Mouse (Mus musculus) embryonic facial prominence, embryonic 10.5 days (tissue): Measurements from ENCODE around the gene Clcnka. TPM values are rescaled to one million over a fixed set of nuclear protein-coding genes. Genes with fewer than 3 reads are reported as not detected.

ENCODE experiments used
- DNase-seq: peaks from one replicate; pipeline ENCODE4 v3.0.0-alpha.2; 2017; ENCODE audit warnings: low spot score
- H3K27ac ChIP-seq: fragments of 300-500 bp; sonication (generic); replicated peaks from 2 replicates; pipeline ENCODE4 v1.5.1; 2016; ENCODE audit warnings: mild to moderate bottlenecking
- H3K27me3 ChIP-seq: fragments of 300-500 bp; sonication (generic); replicated peaks from 2 replicates; pipeline ENCODE4 v1.6.1; 2016; ENCODE audit warnings: low read depth, mild to moderate bottlenecking; ENCODE audit not compliant: poor library complexity, severe bottlenecking
- H3K36me3 ChIP-seq: fragments of 300-500 bp; sonication (generic); replicated peaks from 2 replicates; pipeline ENCODE4 v1.6.1; 2016; ENCODE audit warnings: mild to moderate bottlenecking, moderate library complexity
- H3K4me1 ChIP-seq: fragments of 300-500 bp; sonication (generic); 2 replicates; pipeline ENCODE4 v1.6.1; 2016
- H3K4me3 ChIP-seq: fragments of 300-500 bp; sonication (generic); 2 replicates; pipeline ENCODE4 v1.5.1; 2016; ENCODE audit warnings: mild to moderate bottlenecking, moderate library complexity
- H3K9me3 ChIP-seq: fragments of 300-500 bp; sonication (generic); 2 replicates; pipeline ENCODE4 v1.6.1; 2016; ENCODE audit warnings: mild to moderate bottlenecking
- WGBS: fragments of 180-500 bp; shearing (Covaris S2); methylation state at CpG from one replicate; pipeline ENCODE4 v1.1.7; 2016; 5-methylcytosine and 5-hydroxymethylcytosine counted together
- polyA plus RNA-seq: library from polyadenylated mRNA; unstranded; fragments of >200 nt; fragmentation: Nextera tagmentation; extraction: Ambion mirVana; gene quantifications from 2 replicates; pipeline ENCODE4 v1.2.1, GENCODE M21; 2016

Clcnka gene
- polyA plus RNA-seq, 1 experiment from 2014 or later = 0.37 TPM

DNA sequence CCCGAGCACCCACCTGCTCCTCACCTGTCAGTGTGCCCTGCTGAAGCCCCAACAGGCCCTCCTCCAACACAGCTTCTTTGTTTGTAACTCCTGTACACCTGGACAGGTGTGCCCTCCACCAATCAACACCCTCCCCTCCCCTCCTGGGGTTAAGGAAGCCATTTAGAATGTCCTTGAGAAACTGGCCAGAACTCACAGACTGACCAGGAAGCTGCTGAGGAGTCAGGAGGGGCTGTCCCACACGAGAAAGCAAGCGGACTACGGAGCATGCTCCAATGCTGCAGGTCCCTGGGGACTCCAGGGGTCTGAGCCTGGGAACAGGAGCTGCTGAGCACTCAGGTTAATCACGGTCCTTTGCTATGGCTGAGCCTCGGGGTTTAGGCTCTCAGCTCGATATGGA is 17.4 kb upstream of the Clcnka start, which contains the start of gene Clcnkb:
TSS of gene Clcnkb (minus strand) at position 91 of the 400 bp plus-strand sequence.
- no peak for DNase-seq
- Histone ChIP-seq H3K36me3 (no peaks in the 10 kb centered on the region), H3K9me3 (no peaks in the 10 kb centered on the region), H3K27me3 (peaks cover 26% of the 10 kb centered on the region), H3K27ac (no peak within 1 kb of the TSS), H3K4me3 (no peak within 1 kb of the TSS), H3K4me1 (peaks cover 18% of the 10 kb centered on the region)
- WGBS = 67% methylated on average over 7 of the region's 7 CpGs

DNA sequence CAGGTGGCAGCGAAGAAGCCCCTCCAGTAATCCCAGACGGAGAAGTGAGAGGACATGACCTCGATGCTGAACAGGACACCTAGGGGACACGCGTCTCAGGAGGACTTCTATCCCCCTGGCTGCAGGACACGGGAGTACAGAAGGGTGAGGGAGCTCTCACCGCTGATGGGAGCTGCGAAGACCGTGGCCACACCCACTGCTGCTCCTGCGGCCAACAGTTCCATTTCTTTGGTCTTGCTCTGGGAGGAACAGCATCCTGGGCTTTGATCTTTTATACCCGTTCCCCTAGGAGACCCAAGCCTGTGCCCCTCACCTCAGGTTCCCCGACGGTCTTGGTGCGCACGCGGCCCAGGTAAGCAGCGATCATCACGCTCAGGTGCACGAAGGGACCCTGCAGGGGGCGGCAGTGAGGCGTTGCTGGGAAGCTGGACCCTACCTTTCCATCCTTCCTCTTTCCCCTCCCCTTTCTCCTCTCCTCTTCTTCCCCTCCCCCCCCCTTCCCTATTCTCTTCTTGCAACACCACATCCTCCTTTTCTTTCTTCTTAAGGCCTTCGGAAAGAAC is 13.0 kb upstream of the Clcnka start:
- H3K27me3 ChIP-seq = peaks cover 33% of the 10 kb centered on the region
- H3K9me3 ChIP-seq = no peaks in the 10 kb centered on the region
- no peak overlapping the region for H3K4me3 ChIP-seq
- no peak for DNase-seq
- WGBS = 21% methylated on average over 22 of the region's 22 CpGs
- H3K4me1 ChIP-seq = peaks cover 9% of the 10 kb centered on the region; the same call in 1 of the 2 replicates
- H3K27ac ChIP-seq = no peak overlapping the region
- no peaks in the 10 kb centered on the region for H3K36me3 ChIP-seq

DNA sequence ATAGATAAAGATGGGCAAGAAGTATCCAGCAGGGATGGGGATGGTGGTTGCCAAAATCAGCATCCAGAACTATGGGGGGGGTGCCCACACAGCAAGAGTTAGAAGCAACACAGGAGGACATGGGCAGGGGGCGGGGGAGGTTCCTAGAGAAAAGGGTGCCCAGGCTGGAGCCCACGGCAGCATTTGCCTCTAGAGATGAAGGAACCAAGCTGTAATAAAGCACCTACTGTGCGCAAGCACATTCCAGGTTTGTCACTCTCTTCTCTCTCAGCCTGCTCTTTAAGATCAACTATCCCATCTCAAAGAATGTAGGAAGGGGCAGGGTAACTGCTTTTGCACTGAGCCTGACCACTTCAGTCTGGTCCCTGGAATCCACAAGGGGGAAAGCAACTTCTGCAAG is 10.1 kb upstream of the Clcnka start:
- no peaks in the 10 kb centered on the region for H3K9me3 ChIP-seq
- H3K4me3 ChIP-seq = no peak overlapping the region
- H3K27me3 ChIP-seq = peaks cover 48% of the 10 kb centered on the region
- WGBS = 95% methylated on average over 3 of the region's 3 CpGs
- H3K36me3 ChIP-seq = no peaks in the 10 kb centered on the region
- peaks cover 16% of the 10 kb centered on the region for H3K4me1 ChIP-seq
- H3K27ac ChIP-seq = no peak overlapping the region
- no peak for DNase-seq

DNA sequence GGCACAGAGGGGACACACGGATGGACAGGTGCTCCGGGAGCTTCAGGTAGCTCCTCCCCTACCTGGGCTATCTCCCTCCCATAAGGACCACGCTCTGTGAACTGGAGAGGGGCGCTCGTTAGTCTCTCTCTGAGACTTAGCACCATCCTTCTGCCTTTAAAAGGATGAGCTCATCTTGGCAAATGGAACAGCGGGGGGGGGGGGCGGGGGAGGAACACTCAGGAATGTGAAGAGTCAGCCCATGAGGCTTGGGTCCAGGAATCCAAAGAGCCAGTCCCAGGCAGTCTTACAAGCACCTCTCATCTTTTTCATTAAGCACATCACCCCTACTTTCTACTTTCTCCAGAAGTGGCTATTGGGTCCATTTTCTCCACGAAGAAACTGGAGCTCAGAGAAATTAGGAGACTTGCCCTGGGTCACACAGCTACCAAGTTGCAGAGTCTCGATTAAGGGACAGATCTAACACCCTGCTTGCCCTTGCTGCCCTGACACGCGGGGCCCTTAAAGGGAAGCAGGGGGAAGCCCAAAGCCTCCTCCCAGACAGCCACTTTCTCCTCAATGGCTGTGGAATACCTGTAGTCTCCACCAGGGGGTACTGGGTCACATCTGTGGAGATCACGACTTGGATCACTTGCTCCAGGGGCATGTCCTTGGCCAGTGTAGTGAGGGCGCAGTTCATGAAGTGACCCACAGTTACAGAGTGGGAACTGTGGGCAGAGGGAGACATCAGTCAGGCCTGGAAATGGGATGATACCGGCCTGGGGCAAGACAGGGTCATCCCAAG is 8.2 kb upstream of the Clcnka start:
- DNase-seq = peak; percentile 48
- 49% methylated on average over 14 of the region's 14 CpGs for WGBS

DNA sequence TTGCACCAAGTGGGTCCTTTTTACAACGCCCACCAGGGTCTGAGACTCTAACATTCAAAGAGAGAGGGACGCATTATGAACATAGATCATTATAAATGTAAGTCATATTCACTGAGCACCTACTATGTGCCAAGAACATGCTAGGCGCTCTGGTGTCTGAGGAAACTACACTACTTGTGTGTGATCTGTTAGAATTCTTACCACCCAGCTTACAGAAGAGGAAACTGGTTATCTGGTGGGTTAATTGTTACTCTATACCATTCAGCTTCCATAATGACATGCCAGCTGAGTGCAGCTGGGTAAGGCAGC is 6.7 kb upstream of the Clcnka start:
- Histone ChIP-seq H3K9me3 (no peaks in the 10 kb centered on the region), H3K27ac (no peak overlapping the region), H3K27me3 (peaks cover 31% of the 10 kb centered on the region), H3K36me3 (no peaks in the 10 kb centered on the region), H3K4me1 (peaks cover 12% of the 10 kb centered on the region), H3K4me3 (no peak overlapping the region)
- WGBS = 80% methylated on average over 3 of the region's 3 CpGs
- no peak for DNase-seq

More for the DNA sequence above, 8.2 kb upstream of the Clcnka start:
- no peaks in the 10 kb centered on the region for H3K36me3 ChIP-seq
- peaks cover 44% of the 10 kb centered on the region for H3K27me3 ChIP-seq
- peaks cover 16% of the 10 kb centered on the region for H3K4me1 ChIP-seq
- no peak overlapping the region for H3K27ac ChIP-seq
- no peaks in the 10 kb centered on the region for H3K9me3 ChIP-seq
- no peak overlapping the region for H3K4me3 ChIP-seq

DNA sequence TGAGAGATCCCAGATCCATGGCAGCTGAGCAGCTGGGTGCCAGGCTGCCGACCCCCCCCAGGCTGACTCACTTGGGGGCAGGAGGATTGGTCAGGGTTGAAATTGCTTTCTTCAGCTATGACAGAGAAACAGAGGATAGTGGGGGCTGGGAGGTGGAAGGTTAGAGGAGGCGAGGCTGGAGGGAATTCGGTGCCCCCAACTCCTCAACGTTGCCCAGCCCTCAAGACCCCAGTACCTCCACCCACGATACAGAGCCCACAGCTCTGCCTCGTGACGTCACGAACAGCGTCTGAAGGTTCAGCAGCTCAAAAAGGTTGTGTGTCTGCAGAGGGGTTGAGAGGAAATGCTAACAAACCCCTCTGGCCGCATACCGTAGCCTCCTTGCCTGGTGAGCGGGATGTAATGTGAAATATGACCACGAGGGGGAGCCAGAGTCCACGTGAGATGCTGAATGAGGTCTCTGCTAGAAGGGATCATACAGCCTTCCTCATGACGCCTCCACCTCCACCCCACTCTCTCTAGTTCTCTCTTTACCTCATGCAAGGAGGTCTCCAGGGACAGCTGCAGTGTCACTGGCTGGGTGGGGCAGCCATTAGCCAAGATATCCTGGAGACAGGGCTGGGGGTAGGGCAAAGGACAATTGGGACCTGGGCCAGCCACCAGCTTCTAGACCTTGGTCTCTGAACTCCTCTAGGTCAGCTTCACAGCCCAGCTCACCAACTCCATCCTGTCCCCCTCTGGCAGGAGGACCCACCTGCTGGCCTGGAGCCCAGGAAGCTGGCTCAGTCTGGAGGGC is 6.2 kb upstream of the Clcnka start:
- Histone ChIP-seq H3K27ac (no peak overlapping the region), H3K4me3 (peak overlapping the region; percentile 38; the same call in 1 of the 2 replicates), H3K4me1 (peaks cover 12% of the 10 kb centered on the region), H3K27me3 (peaks cover 27% of the 10 kb centered on the region), H3K9me3 (no peaks in the 10 kb centered on the region), H3K36me3 (no peaks in the 10 kb centered on the region)
- WGBS = 15% methylated on average over 15 of the region's 15 CpGs
- peak; percentile 89 for DNase-seq

DNA sequence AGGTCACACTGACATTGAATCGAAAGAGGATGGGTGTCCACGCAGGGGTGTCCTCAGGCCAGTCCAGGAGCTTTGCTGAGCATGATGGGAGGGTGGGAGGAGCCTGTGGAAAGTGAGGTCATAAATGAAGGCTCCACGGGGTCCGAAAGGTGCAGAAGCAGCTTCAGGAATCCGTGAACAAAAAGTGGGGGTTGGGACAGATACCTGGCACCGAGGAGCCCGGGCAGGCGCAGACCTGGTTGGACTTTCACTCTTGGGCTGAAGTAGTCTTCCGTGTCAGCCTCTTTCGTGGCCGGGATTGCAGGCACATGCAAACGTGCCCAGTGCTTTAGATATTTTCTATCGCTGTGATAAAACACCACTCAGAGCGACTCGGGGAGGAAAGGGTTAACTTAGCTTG is 1.6 kb upstream of the Clcnka start:
- WGBS = 84% methylated on average over 15 of the region's 15 CpGs
- H3K27ac ChIP-seq = no peak overlapping the region
- DNase-seq = no peak
- no peak overlapping the region for H3K4me3 ChIP-seq
- H3K27me3 ChIP-seq = peaks cover 46% of the 10 kb centered on the region
- no peaks in the 10 kb centered on the region for H3K9me3 ChIP-seq
- H3K4me1 ChIP-seq = peaks cover 13% of the 10 kb centered on the region
- H3K36me3 ChIP-seq = no peaks in the 10 kb centered on the region

DNA sequence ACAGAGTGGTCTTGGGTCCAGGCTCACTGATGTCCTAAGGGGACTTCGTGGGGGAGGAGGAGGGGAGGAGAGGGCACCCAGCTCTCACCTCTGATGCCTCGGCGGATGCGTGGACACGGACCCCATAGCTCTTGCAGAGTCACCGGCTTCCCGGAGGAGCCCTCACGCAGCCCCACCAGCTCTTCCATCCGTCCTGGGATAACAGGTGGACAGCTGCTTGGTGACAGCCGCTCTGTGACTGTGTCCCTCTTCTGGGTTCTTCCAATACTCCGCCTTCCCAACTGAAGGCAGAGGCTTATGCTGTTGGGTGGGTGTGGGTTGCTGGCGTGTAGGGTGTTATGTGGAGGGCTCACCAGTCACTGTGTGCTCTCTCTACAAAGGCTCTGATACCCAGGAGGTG is 663 bp downstream of the Clcnka start:
- Histone ChIP-seq H3K4me1 (peaks cover 15% of the 10 kb centered on the region), H3K36me3 (no peaks in the 10 kb centered on the region), H3K9me3 (no peaks in the 10 kb centered on the region), H3K27me3 (peaks cover 51% of the 10 kb centered on the region), H3K27ac (no peak overlapping the region), H3K4me3 (no peak overlapping the region)
- 78% methylated on average over 12 of the region's 12 CpGs for WGBS
- DNase-seq = no peak

DNA sequence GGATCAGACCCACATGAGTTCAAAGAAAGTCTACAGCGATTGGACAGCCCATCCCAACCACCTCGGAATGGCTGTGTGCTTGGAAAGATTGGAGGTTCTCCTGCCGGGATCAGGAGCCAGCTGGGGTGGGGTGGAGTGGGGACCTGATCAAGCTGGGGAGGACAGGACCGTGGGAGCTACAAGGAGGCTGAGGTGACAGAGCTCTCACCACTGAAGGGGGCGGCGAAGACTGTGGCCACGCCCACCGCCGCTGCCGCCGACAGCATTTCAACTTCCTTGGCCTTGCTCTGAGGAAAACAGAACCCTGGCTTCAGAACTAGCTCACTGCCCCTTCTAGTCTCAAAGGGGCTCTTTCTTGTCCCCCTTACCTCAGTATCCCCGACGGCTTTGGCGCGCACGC is 3.8 kb downstream of the Clcnka start:
- no peak overlapping the region for H3K27ac ChIP-seq
- peak overlapping the region; percentile 32 for H3K4me3 ChIP-seq
- 15% methylated on average over 16 of the region's 16 CpGs for WGBS
- no peaks in the 10 kb centered on the region for H3K36me3 ChIP-seq
- no peaks in the 10 kb centered on the region for H3K9me3 ChIP-seq
- no peak for DNase-seq
- H3K27me3 ChIP-seq = peaks cover 57% of the 10 kb centered on the region
- H3K4me1 ChIP-seq = peaks cover 21% of the 10 kb centered on the region

DNA sequence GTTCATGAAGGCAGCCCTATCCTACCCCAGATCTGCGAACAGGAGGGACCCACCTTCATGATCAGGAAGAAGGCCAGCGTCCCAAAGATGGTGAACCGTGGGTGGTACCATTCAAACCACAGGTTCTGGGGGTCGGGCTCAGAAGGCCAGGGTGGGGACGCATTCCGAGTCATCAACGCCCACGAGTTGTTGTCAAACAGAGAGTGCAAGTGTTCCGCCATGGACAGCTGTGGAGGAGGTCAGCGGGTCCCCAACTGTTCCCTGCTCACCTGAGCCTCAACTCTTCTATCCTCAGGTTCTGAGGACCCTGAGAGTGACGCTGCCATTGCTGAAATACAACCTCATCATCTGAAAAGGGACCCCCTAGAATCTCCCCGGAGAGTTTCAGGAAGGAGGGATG is 7.2 kb downstream of the Clcnka start:
- DNase-seq = no peak
- Histone ChIP-seq H3K9me3 (no peaks in the 10 kb centered on the region), H3K36me3 (no peaks in the 10 kb centered on the region), H3K4me3 (no peak overlapping the region), H3K27ac (no peak overlapping the region), H3K4me1 (peaks cover 31% of the 10 kb centered on the region), H3K27me3 (peaks cover 34% of the 10 kb centered on the region)
- 83% methylated on average over 12 of the region's 12 CpGs for WGBS

DNA sequence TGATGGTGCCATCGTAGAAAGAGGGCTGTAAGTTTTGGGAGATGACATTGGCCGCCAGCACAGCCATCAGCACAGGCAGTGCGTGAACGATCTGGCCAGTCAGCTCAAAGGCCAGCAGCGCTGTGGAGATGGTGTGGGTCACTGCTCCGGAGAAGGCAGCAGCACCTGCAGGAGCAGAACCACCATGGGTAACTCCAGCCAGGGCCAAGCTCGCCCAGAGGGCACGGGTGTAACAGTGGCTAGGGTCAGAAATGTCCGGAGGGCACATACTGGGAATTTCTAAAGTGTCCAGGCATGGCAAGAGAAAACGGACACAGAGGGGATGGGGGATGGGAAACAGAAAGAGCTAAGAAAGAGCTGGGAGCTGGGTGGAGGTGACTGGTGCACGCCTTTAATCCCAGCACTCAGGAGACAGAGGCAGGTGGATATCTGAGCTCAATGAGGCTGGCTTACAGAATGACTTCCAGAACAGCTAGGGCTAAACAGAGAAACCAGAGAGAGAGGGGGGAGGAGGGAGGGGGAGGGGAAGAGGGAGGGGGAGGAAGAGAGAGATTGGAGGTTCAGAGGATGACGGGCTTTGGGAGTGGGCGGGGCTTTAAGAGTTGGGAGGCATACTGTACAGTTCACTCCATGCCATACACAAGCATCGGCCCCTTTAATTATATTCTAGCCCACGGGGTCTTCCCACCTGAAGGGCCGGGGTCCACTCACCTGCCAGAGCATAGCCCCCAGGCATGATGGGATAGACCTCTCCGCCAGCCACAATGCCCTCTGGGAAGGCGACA is 9.0 kb downstream of the Clcnka start:
- H3K4me1 ChIP-seq = peaks cover 30% of the 10 kb centered on the region
- no peak for DNase-seq
- 70% methylated on average over 18 of the region's 18 CpGs for WGBS
- no peak overlapping the region for H3K27ac ChIP-seq
- no peaks in the 10 kb centered on the region for H3K36me3 ChIP-seq
- H3K9me3 ChIP-seq = no peaks in the 10 kb centered on the region
- no peak overlapping the region for H3K4me3 ChIP-seq
- H3K27me3 ChIP-seq = peaks cover 24% of the 10 kb centered on the region

DNA sequence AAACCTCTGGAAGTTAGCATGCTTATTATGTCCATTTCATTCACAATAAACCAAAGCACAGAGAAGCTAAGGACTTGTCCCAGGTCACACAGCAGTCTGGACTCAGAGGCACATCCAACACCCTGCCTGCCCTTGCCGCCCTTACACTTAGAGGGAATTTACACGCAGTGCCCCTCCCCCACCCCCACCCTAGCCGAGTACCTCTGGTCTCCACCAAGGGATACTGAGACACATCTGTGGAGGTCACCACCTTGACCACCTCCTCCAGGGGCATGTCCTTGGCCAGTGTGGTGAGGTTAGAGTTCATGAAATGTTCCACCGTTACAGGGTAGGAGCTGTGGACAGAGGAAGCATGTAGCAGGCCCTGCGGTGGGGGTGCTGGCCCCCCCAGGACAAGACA is 10.6 kb downstream of the Clcnka start:
- Histone ChIP-seq H3K9me3 (no peaks in the 10 kb centered on the region), H3K27ac (0 out of 2 replicates have a peak overlapping the region, but pooled peaks have one; percentile 45), H3K27me3 (peaks cover 29% of the 10 kb centered on the region), H3K4me3 (no peak overlapping the region), H3K4me1 (peaks cover 34% of the 10 kb centered on the region), H3K36me3 (no peaks in the 10 kb centered on the region)
- 58% methylated on average over 5 of the region's 5 CpGs for WGBS
- no peak for DNase-seq
